Mouse (Mus musculus) hindbrain, embryonic 14.5 days (tissue): Measurements from ENCODE around the gene Atp13a3. TPM values are rescaled to one million over a fixed set of nuclear protein-coding genes. Genes with fewer than 3 reads are reported as not detected.

ENCODE experiments used
- ATAC-seq: fragments of 200-750 bp; cut with Nextera tagmentation; 2 replicates; pipeline ENCODE4 v1.8.0; 2017; ENCODE audit warnings: moderate number of reproducible peaks, mild to moderate bottlenecking, moderate TSS enrichment, moderate library complexity; ENCODE audit not compliant: low FRiP score
- DNase-seq: peaks from one replicate; pipeline ENCODE4 v3.0.0-alpha.2; 2015; ENCODE audit warnings: low spot score
- H3K27ac ChIP-seq: fragments of 300-500 bp; sonication (generic); 2 replicates; pipeline ENCODE4 v1.5.1; 2014; ENCODE audit warnings: mild to moderate bottlenecking, moderate library complexity
- H3K27me3 ChIP-seq: fragments of 300-500 bp; sonication (generic); 2 replicates; pipeline ENCODE4 v1.6.1; 2014; ENCODE audit warnings: mild to moderate bottlenecking, low read length, mixed read lengths; ENCODE audit not compliant: control insufficient read depth, insufficient read depth
- H3K36me3 ChIP-seq: fragments of 300-500 bp; sonication (generic); replicated peaks from 2 replicates; pipeline ENCODE4 v1.6.1; 2014; ENCODE audit not compliant: control insufficient read depth, insufficient read depth
- H3K4me1 ChIP-seq: fragments of 300-500 bp; sonication (generic); replicated peaks from 2 replicates; pipeline ENCODE4 v1.6.1; 2014; ENCODE audit warnings: antibody characterized with exemption, low read length, mixed read lengths; ENCODE audit not compliant: control insufficient read depth, insufficient read depth
- H3K4me2 ChIP-seq: fragments of 300-500 bp; sonication (generic); replicated peaks from 2 replicates; pipeline ENCODE4 v1.6.1; 2014; ENCODE audit warnings: mild to moderate bottlenecking, moderate library complexity
- H3K4me3 ChIP-seq: fragments of 300-500 bp; sonication (generic); replicated peaks from 2 replicates; pipeline ENCODE4 v1.5.1; 2014; ENCODE audit warnings: mild to moderate bottlenecking, low read length
- H3K9ac ChIP-seq: fragments of 300-500 bp; sonication (generic); 2 replicates; pipeline ENCODE4 v1.6.1; 2014
- H3K9me3 ChIP-seq: fragments of 300-500 bp; sonication (generic); 2 replicates; pipeline ENCODE4 v1.6.1; 2016; ENCODE audit warnings: low read length; ENCODE audit not compliant: control insufficient read depth
- WGBS: fragments of 180-500 bp; shearing (Covaris S2); extraction: QIAGEN DNeasy Blood & Tissue Kit; methylation state at CpG from one replicate; pipeline ENCODE4 v1.1.7; 2014; 5-methylcytosine and 5-hydroxymethylcytosine counted together
- polyA plus RNA-seq: library from polyadenylated mRNA; unstranded; fragments of >200 nt; fragmentation: Nextera tagmentation; extraction: Ambion mirVana; gene quantifications from 2 replicates; pipeline ENCODE4 v1.2.1, GENCODE M21; 2014

Atp13a3 gene
- polyA plus RNA-seq, 1 experiment from 2014 or later, result 13.4 TPM

DNA sequence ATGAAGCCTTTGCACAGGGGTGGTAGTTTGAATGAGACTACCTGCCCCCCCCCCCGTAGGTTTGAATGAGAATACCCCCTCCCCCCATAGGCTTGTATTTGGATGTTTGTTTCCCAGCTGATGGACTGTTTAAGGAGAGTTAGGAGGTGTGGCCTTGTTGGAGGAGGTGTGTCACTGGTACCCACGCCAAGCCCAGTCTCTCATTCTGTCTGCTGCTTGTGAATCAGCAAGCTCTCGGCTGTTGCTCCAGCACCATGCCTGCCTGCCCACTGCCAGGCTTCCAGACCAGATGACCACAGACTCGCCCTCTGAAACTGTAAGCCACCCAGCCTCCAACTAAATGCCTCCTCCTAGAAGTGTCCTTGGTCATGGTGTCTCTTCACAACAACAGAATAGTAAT lies 142.6 kb downstream of the Atp13a3 start:
- H3K27me3 ChIP-seq, result 0 out of 2 replicates have a peak, but pooled peaks cover 7% of the 10 kb centered on the region
- H3K4me3 ChIP-seq, result no peak overlapping the region
- no peak overlapping the region for H3K27ac ChIP-seq
- H3K9ac ChIP-seq, result no peak overlapping the region
- no peaks in the 10 kb centered on the region for H3K4me1 ChIP-seq
- no peak overlapping the region for H3K4me2 ChIP-seq
- H3K36me3 ChIP-seq, result no peaks in the 10 kb centered on the region
- DNase-seq, result no peak
- ATAC-seq, result no peak
- no peaks in the 10 kb centered on the region for H3K9me3 ChIP-seq
- 65% methylated on average over 4 of the region's 4 CpGs for WGBS

- 0 out of 2 replicates have a peak, but pooled peaks cover 7% of the 10 kb centered on the region for H3K27me3 ChIP-seq
- no peak overlapping the region for H3K4me2 ChIP-seq
- H3K4me1 ChIP-seq, result no peaks in the 10 kb centered on the region
- H3K27ac ChIP-seq, result no peak overlapping the region
- DNase-seq (peak; percentile 83), ATAC-seq (no peak)
- no peak overlapping the region for H3K4me3 ChIP-seq
- H3K9me3 ChIP-seq, result no peaks in the 10 kb centered on the region
- no peaks in the 10 kb centered on the region for H3K36me3 ChIP-seq
- 0% methylated on average over 2 of the region's 2 CpGs for WGBS
- H3K9ac ChIP-seq, result no peak overlapping the region
These were observed 143.1 kb downstream of the Atp13a3 start for GRCm38 (mm10) chr16:30262664-30263063.

Other genes with a start within 250 kb of the Atp13a3 start
- not detected in 2 replicates for gene Cpn2, start 138.5 kb downstream of the Atp13a3 start, polyA plus RNA-seq
- gene Lrrc15, start 122.7 kb downstream of the Atp13a3 start, polyA plus RNA-seq, result 0.31 and 0.39 TPM in 2 replicates
- gene Gp5, start 95.2 kb downstream of the Atp13a3 start, polyA plus RNA-seq, result 0.64 and 0.68 TPM in 2 replicates
- gene Tmem44, start 144.9 kb upstream of the Atp13a3 start, polyA plus RNA-seq, result 63.9 and 76.4 TPM in 2 replicates
- 44.3 and 50.0 TPM in 2 replicates for gene Lsg1, start 181.6 kb upstream of the Atp13a3 start, polyA plus RNA-seq
- gene Fam43a, start 193.7 kb upstream of the Atp13a3 start, polyA plus RNA-seq, result 10.2 and 10.7 TPM in 2 replicates